Mouse (Mus musculus): Measurements from ENCODE around the gene Anapc11. TPM values are rescaled to one million over a fixed set of nuclear protein-coding genes. Genes with fewer than 3 reads are reported as not detected.

The Anapc11 gene
- polyA plus RNA-seq, 1 experiment from 2014 or later = 212 TPM

DNA sequence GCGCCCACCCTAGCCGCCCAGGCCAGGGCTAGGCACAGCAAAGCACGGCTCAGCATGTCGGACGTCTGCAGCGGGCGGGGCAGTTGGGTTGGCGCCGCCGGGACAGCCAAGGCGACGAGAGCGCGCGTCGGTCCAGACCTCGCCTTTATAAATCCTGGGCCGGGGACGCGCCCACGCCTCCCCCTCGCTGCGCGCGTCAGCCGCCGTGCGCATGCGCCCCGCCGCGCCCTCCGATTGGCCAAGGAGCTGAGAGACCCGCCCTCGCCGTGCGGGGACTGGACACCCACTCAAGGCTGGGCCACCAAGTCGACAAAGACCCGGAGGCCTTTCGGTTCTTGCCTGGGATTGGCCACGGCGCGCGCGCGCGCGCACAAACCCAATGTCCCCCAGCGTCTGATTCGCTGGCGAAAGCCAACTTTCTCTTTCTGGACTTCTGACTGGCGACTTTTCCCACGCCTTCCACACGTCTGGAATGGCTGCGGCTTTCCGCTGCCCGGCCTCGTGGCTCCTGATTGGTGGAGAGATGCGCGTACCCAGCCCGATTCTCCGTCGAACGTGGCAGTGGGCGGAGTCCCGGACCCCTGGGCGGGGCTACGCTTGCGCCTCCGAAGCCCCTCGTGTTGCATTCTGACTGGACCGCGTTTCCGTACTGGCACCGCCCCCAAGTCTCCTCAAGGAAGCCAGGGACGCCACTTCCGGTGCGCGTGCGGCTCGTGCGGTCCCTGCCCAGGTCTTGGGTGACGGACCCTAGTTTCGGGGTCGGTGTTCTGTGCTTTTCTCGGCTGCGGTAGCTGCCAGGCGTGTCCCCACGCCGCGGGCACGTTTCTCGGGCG lies 25.3 kb upstream of the Anapc11 start, which contains the start of gene P4hb:
P4hb (minus strand) TSS at position 502 of the 833 bp plus-strand sequence.
- Histone ChIP-seq H3K27ac (ENCODE audit: low read depth, low read length) (peak within 1 kb of the TSS; percentile 95), H3K4me2 (replicated peaks; ENCODE audit: low read depth, low read length) (peak within 1 kb of the TSS; percentile 92), H3K36me3 (ENCODE audit: control insufficient read depth, insufficient read depth, low read length) (peaks cover 39% of the 10 kb centered on the region), H3K4me1 (ENCODE audit: control insufficient read depth, insufficient read depth, low read length) (peaks cover 18% of the 10 kb centered on the region), H3K9ac (ENCODE audit: low read depth, low read length) (peak within 1 kb of the TSS; percentile 96), H3K4me3 (ENCODE audit: low read length) (peak within 1 kb of the TSS; percentile 90), H3K9me3 (ENCODE audit: control insufficient read depth, low read length) (no peaks in the 10 kb centered on the region), H3K27me3 (ENCODE audit: control insufficient read depth, insufficient read depth, low read length) (no peaks in the 10 kb centered on the region)
- peak; percentile 97 for ATAC-seq (ENCODE audit: low FRiP score, low TSS enrichment)
- under 1% methylated on average over 93 of the region's 94 CpGs for WGBS

DNA sequence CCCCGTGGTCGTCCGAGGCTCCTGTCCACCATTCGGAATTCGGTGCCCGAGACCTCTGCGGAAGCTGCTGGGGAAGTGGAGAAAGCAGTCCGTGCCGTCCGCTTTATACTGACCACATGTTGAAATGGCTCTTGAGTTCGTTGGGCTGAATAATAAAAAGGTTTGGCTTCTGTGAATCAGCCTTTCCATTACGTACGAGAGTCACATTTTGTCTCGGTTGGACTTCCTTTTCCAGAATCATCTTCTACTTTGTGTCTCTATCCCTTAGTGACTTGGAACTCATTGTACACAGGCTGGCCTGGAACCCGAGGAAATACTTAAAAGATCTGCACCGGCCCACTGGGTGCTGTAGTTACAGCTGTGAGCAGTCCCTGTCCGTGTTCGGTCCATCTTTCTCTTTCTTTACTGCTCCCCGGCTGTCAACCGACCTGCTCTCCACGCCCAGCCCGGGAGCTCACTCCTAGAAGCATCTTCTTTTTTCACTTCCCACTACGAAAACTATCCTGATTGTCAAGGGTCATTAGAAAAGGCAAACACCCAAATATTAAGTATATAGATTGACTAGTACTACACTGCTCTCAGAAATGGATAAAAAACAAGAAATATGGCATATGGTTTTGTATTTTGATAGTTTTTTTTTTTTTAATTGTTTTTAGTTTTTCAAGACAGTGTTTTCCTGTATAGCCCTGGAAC lies 24.5 kb upstream of the Anapc11 start:
- peaks cover 20% of the 10 kb centered on the region for H3K4me1 ChIP-seq (ENCODE audit: control insufficient read depth, insufficient read depth, low read length)
- peak overlapping the region; percentile 92 for H3K4me2 ChIP-seq (replicated peaks; ENCODE audit: low read depth, low read length)
- peak overlapping the region; percentile 95 for H3K27ac ChIP-seq (ENCODE audit: low read depth, low read length)
- H3K36me3 ChIP-seq (ENCODE audit: control insufficient read depth, insufficient read depth, low read length) = peaks cover 39% of the 10 kb centered on the region
- H3K27me3 ChIP-seq (ENCODE audit: control insufficient read depth, insufficient read depth, low read length) = no peaks in the 10 kb centered on the region
- WGBS = under 1% methylated on average over 23 of the region's 23 CpGs
- H3K9ac ChIP-seq (ENCODE audit: low read depth, low read length) = peak overlapping the region; percentile 96
- peak overlapping the region; percentile 90 for H3K4me3 ChIP-seq (ENCODE audit: low read length)
- no peak for ATAC-seq (ENCODE audit: low FRiP score, low TSS enrichment)
- no peaks in the 10 kb centered on the region for H3K9me3 ChIP-seq (ENCODE audit: control insufficient read depth, low read length)

DNA sequence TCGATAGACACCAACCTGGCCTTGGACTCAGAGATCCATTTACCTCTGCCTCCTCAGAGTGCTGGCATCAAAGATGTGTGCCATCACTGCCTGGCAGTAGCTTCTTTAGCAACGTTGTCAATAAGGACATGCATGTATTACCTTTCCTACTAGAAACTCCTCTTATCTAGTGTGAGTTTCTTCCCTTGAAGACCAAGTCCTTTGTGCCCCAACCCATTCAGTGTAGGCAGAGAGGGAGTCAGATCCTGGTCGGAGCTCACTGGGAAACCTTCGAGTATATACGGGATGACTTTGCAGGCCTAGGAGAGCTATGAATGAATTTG lies 24.0 kb upstream of the Anapc11 start:
- no peak for ATAC-seq (ENCODE audit: low FRiP score, low TSS enrichment)
- H3K9me3 ChIP-seq (ENCODE audit: control insufficient read depth, low read length) = no peaks in the 10 kb centered on the region
- peak overlapping the region; percentile 90 for H3K4me3 ChIP-seq (ENCODE audit: low read length)
- WGBS = 42% methylated on average over 5 of the region's 5 CpGs
- H3K4me2 ChIP-seq (replicated peaks; ENCODE audit: low read depth, low read length) = peak overlapping the region; percentile 92
- peaks cover 25% of the 10 kb centered on the region for H3K4me1 ChIP-seq (ENCODE audit: control insufficient read depth, insufficient read depth, low read length)
- H3K36me3 ChIP-seq (ENCODE audit: control insufficient read depth, insufficient read depth, low read length) = peaks cover 42% of the 10 kb centered on the region
- H3K27me3 ChIP-seq (ENCODE audit: control insufficient read depth, insufficient read depth, low read length) = no peaks in the 10 kb centered on the region
- peak overlapping the region; percentile 31; the same call in 1 of the 2 replicates for H3K27ac ChIP-seq (ENCODE audit: low read depth, low read length)
- peak overlapping the region; percentile 96 for H3K9ac ChIP-seq (ENCODE audit: low read depth, low read length)

DNA sequence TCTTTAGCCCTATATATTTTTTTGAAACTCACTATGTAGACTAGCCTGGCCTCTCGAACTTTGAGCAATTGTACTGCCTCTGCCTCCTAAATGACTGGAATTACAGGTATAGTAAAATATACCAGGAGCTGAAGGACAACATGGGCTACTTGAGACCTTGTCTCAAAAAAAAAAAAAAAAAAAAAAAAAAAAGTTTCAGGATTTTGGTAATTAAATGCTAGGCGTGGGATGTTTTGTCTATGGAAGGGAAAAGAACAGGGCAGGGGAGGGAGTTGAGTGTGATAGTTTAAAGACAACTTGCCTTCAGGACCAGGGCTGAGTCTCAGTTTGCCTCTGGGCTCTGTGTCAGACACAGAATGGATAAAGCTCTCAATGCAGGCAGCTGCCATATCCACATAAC lies 23.2 kb upstream of the Anapc11 start:
- no peak overlapping the region for H3K4me3 ChIP-seq (ENCODE audit: low read length)
- peaks cover 46% of the 10 kb centered on the region for H3K36me3 ChIP-seq (ENCODE audit: control insufficient read depth, insufficient read depth, low read length)
- H3K4me2 ChIP-seq (replicated peaks; ENCODE audit: low read depth, low read length) = no peak overlapping the region
- H3K4me1 ChIP-seq (ENCODE audit: control insufficient read depth, insufficient read depth, low read length) = peaks cover 28% of the 10 kb centered on the region
- no peaks in the 10 kb centered on the region for H3K9me3 ChIP-seq (ENCODE audit: control insufficient read depth, low read length)
- H3K9ac ChIP-seq (ENCODE audit: low read depth, low read length) = 0 out of 2 replicates have a peak overlapping the region, but pooled peaks have one; percentile 96
- ATAC-seq (ENCODE audit: low FRiP score, low TSS enrichment) = no peak
- no peaks in the 10 kb centered on the region for H3K27me3 ChIP-seq (ENCODE audit: control insufficient read depth, insufficient read depth, low read length)
- no peak overlapping the region for H3K27ac ChIP-seq (ENCODE audit: low read depth, low read length)
- 74% methylated on average over 2 of the region's 2 CpGs for WGBS

DNA sequence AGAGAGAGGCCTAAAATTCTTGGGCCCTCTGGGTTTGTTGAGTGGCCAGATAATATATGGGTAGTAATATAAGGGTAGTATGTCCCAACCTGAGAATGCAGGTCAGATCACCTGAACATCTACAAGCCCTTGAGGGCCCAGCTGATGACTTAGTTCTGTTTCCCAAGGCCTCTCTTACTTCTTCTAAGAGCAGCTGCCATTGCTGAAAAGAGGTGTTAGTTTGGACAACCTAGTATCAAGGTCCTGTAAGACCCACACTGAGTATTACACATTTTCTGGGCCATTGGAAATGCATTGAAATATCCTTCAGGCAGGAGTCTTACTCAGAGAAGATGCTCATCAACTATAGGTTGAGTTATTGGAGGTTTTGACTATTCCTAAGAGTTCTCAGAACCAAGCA lies 22.3 kb upstream of the Anapc11 start:
- H3K27ac ChIP-seq (ENCODE audit: low read depth, low read length) = no peak overlapping the region

DNA sequence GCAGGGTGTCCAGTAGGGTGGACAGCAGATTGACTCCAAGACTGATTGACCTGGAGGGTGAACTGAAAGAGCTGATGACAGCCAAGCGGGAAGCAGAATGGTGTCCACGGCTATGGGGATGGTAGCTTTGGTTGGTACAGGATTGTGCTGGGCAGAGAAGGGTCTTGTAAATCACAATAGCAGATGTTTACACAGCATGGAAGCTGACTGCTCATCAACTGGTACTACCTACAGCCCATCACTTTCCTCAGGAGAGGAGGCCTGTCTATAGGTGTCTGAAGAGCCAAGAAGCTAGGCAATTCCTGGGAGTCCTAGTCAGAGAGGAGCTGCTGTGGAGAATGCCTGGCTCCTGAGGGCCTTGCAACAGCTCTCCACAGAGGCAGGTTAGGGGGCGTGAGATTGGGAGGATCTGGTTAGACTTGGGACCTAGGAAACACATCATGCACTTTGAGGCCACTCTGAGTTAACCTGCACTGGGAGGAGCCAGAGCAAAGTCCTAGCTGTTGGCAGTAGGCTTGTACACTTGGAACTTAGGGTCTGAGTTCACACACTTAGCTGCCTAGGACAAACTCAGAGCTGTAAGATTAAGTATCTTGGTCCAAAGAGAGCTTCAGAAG lies 21.7 kb upstream of the Anapc11 start:
- no peak overlapping the region for H3K4me2 ChIP-seq (replicated peaks; ENCODE audit: low read depth, low read length)
- H3K9ac ChIP-seq (ENCODE audit: low read depth, low read length) = no peak overlapping the region
- H3K9me3 ChIP-seq (ENCODE audit: control insufficient read depth, low read length) = no peaks in the 10 kb centered on the region
- H3K4me3 ChIP-seq (ENCODE audit: low read length) = no peak overlapping the region
- no peak for ATAC-seq (ENCODE audit: low FRiP score, low TSS enrichment)
- H3K27me3 ChIP-seq (ENCODE audit: control insufficient read depth, insufficient read depth, low read length) = no peaks in the 10 kb centered on the region
- 90% methylated on average over 3 of the region's 3 CpGs for WGBS
- H3K27ac ChIP-seq (ENCODE audit: low read depth, low read length) = no peak overlapping the region
- H3K4me1 ChIP-seq (ENCODE audit: control insufficient read depth, insufficient read depth, low read length) = peaks cover 26% of the 10 kb centered on the region
- peaks cover 33% of the 10 kb centered on the region for H3K36me3 ChIP-seq (ENCODE audit: control insufficient read depth, insufficient read depth, low read length)

More for the DNA sequence above, 22.3 kb upstream of the Anapc11 start:
- Histone ChIP-seq H3K4me1 (ENCODE audit: control insufficient read depth, insufficient read depth, low read length) (peaks cover 32% of the 10 kb centered on the region), H3K9me3 (ENCODE audit: control insufficient read depth, low read length) (no peaks in the 10 kb centered on the region), H3K4me2 (replicated peaks; ENCODE audit: low read depth, low read length) (no peak overlapping the region), H3K9ac (ENCODE audit: low read depth, low read length) (no peak overlapping the region), H3K27me3 (ENCODE audit: control insufficient read depth, insufficient read depth, low read length) (no peaks in the 10 kb centered on the region), H3K36me3 (ENCODE audit: control insufficient read depth, insufficient read depth, low read length) (peaks cover 38% of the 10 kb centered on the region), H3K4me3 (ENCODE audit: low read length) (no peak overlapping the region)
- ATAC-seq (ENCODE audit: low FRiP score, low TSS enrichment) = no peak

DNA sequence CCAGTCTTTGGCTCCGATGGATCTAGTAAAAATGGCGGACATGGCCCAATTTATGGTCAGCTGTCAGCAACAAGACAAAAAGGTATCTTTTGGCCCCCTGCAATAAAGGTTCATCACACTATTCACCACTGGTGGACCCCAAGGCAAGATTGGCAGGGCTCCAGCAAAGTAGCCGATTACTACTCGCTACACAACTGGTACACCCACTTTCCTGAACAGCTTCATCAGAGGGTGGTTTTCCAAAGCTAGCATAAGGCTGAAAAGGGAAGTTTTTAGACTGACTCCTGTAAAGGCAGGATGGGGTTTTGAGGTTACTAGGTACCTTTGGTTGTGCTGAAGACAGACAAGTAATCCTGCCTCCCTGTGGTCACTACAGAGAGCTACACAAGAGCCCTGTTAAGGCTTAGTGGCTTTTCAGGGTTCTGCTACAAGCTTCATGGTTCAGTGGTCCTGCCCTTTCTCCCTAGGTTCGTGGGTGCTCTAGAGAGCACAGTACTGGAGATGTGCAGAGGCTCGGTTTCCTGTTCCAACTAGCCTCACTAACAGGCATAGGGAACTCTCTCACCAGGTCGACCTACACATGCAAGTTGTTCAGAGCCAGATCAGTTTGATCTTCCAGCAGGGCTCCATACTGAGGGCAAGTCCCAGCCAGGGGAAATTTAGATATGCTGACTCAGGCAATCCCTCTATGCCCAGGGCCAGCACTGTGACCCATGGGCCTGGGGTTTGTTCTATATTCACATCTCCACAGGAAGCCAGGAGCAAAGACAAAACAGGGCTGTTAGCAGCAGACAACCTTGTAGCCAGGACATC lies 20.8 kb upstream of the Anapc11 start:
- Histone ChIP-seq H3K27me3 (ENCODE audit: control insufficient read depth, insufficient read depth, low read length) (no peaks in the 10 kb centered on the region), H3K9ac (ENCODE audit: low read depth, low read length) (no peak overlapping the region), H3K4me2 (replicated peaks; ENCODE audit: low read depth, low read length) (no peak overlapping the region), H3K4me1 (ENCODE audit: control insufficient read depth, insufficient read depth, low read length) (peaks cover 28% of the 10 kb centered on the region), H3K36me3 (ENCODE audit: control insufficient read depth, insufficient read depth, low read length) (peaks cover 31% of the 10 kb centered on the region), H3K9me3 (ENCODE audit: control insufficient read depth, low read length) (no peaks in the 10 kb centered on the region), H3K4me3 (ENCODE audit: low read length) (no peak overlapping the region), H3K27ac (ENCODE audit: low read depth, low read length) (no peak overlapping the region)
- ATAC-seq (ENCODE audit: low FRiP score, low TSS enrichment) = no peak
- WGBS = 82% methylated on average over 7 of the region's 7 CpGs

DNA sequence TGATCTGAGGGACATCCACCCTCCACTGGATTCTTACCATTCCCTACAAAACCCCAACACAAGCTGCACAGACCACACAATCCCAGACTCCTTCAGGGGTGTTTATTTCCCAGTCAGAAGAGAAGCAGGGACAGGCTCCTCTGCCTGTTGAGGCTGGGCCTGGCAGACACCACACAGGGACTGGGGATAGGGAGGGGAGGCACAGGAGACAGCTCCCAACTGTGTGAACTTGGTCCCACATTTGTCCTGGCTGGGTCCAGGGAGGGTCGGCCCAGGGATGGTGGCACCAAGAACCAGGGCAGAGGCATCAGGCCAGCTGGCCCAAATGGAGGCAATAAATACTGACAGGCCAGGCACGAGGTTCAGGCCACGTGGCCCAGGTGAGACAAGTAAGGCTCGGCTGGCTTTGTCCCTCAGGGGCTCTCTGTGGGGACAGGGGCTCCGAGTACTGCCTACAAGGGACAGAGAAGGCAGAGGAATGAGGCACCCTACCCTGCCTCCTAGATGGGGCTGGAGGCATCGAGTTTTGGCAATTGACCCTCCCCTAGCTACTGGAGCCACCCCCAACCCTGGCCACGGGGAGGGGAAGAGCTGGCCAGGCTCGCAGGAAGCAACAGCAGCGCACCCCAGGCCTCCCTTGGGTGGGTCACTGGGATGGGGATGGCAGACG lies 20.1 kb upstream of the Anapc11 start:
- Histone ChIP-seq H3K4me3 (ENCODE audit: low read length) (no peak overlapping the region), H3K9ac (ENCODE audit: low read depth, low read length) (no peak overlapping the region; the same call in none of the 2 replicates), H3K4me2 (replicated peaks; ENCODE audit: low read depth, low read length) (no peak overlapping the region), H3K36me3 (ENCODE audit: control insufficient read depth, insufficient read depth, low read length) (peaks cover 31% of the 10 kb centered on the region), H3K9me3 (ENCODE audit: control insufficient read depth, low read length) (no peaks in the 10 kb centered on the region), H3K4me1 (ENCODE audit: control insufficient read depth, insufficient read depth, low read length) (peaks cover 29% of the 10 kb centered on the region), H3K27me3 (ENCODE audit: control insufficient read depth, insufficient read depth, low read length) (no peaks in the 10 kb centered on the region), H3K27ac (ENCODE audit: low read depth, low read length) (no peak overlapping the region)
- ATAC-seq (ENCODE audit: low FRiP score, low TSS enrichment) = no peak
- WGBS = 63% methylated on average over 10 of the region's 10 CpGs
